Mouse (Mus musculus) WW6 (cell line): Measurements from ENCODE around the gene Slain1.

Experiments
- DNase-seq: peaks from one replicate; pipeline ENCODE4 v3.0.0-alpha.2; 2013; ENCODE audit warnings: low read depth, low spot score

Gene Slain1

DNA sequence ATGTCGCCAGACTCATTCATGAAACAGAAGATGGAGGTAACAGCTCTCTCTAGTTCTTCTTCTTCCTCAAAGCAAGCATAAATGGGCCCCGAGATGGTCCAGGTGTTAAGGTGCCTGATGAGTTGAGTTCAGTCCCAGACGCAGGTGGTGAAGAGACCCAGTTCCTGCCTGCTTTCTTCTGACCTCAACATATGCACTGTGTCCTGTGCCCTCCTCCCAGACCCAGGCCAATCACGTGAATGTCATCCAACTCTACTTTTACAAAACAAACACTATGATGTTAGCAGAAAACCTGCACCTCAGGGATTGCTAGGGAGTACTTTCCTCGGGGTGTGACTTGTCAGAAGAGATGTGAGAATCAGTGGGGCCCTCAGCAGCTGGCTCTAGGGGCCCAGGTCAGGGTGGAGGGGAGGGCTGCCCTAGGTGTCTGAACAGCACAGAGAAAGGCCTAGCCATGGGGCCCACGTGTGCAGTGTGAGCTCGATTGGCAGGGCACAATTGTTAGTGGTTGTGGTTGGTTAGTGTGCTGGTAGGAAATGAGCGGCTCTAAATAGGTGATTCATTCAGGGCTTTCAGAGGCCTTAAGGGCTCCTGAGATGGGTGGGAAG, 16.4 kb downstream of the Slain1 start:
- no peak for DNase-seq

DNA sequence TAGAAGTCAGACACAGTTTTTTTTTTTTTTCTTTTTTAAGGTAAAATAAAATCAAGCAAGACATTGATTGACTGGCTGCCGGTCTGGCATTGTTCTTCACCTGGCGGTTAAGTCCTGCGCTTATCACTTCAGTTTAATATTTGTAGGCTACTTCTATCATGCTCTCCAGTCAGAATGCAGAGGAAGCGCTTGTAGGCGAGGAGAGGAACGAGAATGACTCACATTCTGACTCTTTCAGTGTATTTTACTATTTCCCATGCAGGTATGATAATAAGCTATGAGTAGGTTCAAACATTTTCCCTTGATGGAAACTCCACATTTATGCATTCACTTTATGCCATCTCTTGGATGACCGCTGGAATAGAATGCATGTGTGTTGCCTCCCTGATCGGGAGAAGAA, 17.0 kb downstream of the Slain1 start:
- DNase-seq: no peak

DNA sequence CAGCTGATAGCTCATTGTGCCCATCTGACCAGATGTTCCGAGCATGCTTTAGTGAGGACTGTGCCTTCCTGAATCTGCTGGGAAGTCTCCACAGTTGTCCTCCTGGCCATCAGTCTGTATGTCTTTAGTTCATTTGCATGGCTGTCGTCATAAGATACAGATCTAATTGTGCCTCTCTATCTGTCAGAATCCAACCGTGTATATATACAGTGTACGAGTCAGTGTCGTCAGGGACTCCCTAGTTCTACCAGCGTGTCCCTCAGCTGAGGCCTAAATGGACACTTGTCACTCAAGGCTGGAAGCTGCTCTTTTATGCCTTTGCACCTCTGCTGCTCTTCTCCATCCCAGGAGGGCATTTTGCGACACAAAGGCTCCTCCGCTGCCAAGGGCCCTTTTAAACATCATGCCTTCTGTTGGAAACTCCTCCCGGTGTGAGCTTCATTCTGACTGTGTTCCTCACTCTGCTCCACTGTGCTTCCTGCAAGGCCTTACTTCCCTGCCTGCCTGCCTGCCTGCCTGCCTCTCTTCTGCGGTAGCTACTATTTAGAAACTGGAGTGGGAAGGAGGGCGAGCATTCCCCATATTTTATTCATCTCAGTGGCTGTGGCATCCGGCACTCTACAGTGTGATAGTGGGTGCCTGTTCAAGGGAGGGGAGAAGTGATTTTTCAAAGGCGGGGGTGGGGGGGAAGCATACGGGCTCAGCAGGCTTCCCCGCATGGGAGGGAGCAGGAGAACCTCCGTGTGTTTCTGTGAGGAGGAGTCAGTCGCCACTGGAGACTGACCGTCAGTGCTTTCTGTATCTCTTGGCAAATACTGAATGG, 29.6 kb downstream of the Slain1 start:
- DNase-seq: no peak

DNA sequence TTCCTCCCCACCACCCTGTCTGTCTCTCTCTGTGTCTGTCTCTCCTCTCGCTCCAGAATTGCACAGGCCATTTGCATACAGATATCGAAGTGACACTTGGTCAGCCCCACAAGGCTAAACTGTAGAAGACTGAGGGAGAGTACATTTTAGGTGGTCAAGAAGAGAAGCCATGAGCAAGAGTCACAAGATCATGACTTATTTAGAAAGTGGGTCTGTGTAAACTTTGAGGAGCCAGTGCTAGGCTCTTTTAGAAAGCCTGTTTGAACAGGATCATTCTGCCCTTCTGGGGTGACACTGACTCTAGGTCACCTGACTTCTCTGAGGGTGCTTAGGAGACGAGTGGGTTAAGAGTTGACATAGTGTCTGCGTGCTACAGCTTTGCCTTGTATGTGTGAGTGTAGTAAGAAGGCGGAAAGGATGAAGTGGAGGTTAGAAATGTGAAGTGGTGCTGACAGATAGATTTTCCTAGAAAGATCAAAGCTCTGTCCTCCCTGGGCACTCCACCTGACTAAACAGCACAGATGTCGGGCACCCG, 30.3 kb downstream of the Slain1 start:
- no peak for DNase-seq

DNA sequence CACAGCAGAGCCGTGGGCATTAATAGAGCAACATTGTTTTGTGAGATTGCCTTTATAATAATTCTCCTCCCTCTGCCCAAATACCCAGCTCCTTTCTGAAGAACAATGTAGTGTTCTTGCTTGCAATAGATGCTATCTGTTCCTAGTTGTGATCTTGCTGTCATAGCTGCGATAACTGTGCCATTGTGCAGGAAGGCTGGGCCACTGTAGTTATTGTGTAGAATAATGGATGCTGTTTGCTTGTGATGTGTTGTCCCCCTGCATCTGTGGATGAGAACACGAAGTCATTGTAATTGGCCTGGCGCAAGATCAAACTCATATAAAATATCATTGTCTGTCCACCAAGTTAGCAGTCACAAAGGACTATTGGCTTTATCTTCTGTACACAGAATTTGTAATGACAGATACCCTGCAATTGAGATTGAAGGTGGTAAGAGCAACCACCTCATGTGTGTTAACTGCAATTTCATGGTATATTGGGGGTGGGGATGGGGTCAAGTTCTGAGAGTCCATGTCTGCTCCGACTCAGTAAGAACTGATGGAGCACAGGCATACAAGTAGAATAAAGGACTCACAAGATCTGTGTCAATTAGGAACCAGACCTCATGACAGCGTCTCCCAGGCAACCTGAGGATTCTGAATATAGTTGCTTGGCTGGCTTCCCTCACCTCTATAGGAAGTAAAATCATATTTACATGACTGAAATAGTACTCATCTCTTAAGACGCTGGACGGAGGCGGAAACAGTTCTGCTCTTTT, 32.8 kb downstream of the Slain1 start:
- no peak for DNase-seq

DNA sequence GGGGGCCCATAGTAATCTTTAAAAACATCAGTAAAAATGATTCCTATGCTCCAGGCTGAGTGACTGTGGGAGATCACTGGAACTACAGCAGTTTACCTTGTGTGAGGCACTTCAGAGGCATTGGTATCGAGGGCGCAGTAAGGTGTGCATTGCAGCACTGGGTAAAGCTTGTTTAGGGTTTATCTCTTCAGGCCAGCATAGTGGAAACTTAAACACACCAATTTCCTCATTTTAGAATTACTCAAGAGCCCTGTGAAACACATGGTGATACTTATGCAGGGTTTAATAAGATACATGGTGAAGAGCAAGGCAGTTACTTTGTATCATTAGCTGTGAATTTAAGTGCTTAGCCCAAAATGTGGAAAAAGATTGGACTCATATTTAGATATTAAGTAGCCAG, 37.0 kb downstream of the Slain1 start:
- no peak for DNase-seq

DNA sequence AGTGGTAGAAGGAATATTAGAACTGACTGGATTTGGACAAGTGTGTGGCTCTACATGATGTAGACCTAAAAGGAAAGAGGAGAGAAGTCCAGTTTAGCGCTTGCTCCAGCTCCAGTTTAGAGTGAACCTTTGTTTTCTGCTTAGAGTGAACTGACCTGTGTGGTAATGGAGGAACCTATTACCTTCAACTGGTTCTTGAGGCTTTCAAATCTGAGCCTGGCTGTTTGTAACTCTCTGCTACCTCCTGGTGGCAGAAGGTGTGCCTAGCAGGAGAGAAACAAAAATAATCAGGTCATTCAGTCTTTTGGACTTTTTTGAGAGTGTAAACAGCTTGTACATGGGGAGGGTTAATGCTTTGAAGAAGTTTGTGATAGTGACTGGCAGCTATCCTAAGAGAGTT, 44.3 kb downstream of the Slain1 start:
- no peak for DNase-seq

DNA sequence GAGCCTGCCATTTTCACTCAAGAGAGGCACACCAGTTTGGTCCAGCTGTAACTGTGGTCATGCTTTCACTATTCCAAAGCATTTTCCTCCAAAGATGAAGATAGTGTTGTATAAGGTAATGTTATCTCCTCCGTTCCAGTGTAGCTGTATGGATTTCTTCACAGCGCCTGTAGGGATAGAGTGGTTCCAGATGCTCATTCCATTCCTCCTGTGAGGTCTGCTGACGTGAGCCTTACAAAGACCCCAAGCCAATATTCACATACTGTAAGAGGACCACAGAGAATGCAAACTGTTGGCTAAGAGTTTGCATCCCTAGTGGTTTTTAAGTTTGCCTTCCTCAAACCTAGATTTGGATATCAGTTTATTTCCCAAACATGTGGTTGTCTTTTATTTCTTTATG, 45.6 kb downstream of the Slain1 start:
- DNase-seq: no peak

DNA sequence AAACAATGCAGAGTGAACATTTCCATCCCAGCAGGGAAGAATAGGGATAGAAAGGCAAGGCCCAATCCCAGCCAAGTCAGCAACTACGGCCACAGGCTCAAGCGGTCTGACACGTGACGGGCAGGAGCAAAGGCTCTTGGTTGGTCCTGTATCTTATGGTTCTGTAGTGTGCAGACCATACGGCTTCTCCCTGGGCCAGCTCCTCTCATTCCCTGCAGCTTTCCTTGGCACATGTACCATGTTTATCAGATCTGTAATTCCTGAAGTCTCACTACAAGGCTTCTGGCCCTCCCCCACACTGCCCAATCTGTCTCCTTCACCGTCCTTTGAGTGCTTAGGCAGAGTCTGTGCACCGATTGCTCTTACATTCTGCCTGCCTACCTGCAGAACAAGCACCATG, 47.1 kb downstream of the Slain1 start:
- no peak for DNase-seq

DNA sequence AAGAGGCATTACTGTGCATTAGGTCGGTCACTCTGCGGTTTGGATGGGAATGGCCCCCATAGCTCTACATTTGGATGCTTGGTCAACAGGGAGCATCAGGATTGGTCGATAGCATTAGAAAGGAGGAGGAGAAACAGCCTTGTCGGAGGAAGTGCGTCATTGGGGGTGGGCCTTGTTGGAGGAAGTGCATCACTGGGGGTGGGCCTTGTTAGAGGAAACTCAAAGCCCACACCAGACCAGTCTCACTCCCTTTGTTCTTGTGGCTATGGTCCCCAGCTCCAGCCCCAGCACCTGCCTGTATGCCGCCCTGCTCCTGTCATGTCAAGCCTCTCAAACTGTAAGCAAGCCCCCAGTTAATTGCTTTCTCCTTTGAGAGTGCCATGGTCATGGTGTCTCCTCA, 49.3 kb downstream of the Slain1 start:
- DNase-seq: no peak

DNA sequence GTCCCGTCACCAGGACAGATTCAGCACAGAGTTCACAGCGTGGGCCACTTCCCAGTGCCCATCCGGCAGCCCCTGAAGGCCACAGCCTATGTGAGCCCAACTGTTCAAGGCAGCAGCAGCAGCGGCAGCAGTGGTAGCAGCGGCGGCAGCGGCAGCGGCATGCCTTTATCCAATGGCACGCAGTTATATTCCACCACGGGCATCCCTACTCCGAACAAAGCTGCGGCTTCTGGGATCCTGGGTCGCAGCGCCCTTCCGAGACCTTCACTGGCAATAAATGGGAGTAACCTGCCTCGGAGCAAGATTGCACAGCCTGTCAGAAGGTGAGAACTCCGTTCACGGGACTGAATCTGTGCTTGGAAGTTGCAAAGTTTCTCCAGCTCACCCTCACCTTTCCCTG, 52.5 kb downstream of the Slain1 start:
- no peak for DNase-seq

DNA sequence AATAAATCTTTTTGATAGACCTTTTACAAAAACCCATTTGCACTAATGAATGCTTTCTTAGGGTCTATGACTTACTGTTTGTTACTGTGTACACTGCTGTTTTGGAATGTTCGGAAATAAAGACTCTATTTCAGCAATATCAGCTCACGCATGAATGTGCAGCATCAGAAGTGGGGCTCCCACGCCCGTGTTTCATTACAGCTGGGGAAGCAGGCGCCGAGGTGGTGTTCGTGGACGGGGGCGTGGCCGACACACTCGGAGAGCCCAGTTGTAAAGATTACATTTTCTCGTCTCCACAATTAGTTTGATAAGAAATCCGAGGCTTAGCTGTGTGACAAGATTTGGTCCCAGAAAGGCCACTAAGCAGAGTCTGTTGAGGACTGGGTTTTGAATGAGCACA, 54.7 kb downstream of the Slain1 start:
- no peak for DNase-seq

DNA sequence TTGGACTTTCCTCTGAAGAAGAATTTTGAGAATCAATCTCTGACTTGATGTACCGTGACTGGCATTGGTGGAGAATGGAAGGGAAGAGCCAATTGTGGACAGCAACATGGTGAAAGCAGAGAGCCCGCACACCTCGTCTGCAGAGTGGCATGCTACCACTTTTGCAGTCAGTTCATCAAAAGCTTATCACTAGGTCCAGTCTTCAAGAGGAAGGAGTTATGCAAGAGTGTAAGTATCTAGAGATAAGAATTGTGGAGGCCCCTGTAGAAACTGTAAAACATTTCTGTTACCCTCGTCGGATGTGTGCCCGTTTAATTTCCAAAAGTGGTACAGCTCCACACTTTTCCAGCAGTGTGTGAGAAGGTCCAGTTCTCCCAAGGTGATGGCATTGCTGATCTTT, 56.3 kb downstream of the Slain1 start:
- DNase-seq: no peak

DNA sequence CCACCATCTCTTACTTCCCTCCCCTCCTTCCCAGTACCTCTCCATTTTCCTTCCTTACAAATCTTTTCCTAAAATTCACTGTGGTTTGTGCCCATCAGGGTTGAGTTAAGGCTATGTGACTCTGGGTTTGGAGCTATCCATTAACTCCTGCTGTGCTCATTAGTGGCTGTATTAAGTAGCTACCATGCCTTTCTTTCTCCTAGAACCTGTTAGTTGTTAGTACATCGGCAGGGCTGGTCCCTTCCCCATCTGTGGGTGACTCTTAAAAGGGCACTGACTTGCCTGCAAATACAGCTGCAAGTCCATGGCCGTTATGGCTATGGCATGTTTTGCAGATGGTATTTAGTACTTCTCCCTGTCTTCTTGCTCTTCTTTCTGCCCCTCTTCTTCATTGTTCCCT, 58.6 kb downstream of the Slain1 start:
- DNase-seq: no peak

DNA sequence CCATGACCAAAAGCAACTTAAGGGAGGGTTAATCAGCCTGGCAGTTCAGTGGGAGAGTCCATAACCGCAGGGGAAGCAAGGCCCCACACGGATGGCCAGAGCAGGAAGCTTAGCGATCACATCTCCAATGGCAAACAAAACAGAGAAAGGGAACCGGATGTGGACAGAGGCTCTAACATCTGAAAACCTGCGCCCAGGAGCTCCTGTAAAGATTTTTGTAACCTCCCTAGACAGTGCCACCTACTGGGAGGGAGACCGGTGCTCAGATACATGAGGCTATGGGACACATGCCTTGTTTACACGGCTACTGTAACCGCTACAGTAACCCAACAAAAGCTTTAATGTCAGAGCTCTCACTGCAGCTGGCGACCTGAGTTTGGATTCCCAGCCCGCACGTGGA, 59.2 kb downstream of the Slain1 start:
- no peak for DNase-seq

DNA sequence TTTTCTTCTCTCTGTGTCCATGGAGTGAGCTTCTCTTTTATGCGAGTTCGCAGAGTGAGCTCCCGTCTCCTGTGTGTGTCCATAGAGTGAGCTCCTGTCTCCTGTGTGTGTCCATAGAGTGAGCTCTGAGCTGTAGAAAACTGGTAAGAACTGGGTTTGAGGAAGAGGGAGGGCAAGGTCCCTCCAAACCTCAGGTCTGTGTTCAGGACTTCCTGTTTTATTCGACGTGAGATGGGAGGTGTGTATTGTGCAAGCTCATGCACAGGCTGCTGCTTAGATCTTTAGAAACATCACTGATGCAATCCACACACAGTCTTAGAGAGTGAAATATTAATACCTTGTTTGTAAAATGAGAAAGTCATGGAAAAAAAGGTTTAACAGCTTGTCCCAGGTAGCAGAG, 63.0 kb downstream of the Slain1 start:
- no peak for DNase-seq

DNA sequence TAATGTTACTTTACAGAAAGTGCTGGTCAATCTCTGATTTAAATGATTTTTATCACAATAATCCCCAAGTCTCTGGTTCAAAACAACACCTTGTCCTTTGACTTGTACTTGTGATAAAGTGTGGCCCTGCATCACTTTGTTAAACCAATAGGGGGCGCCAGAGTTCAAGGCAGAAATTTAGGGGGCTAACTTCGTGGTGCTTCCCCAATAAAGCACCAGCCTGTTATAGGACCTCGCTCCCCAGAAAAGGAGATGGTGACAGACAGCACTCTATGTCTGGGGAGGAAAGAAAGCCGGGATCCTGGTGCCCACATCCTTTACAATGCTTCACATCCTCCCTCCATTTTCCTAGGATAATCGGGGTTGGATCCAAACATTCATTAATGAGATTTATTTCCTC, 67.5 kb downstream of the Slain1 start:
- no peak for DNase-seq

DNA sequence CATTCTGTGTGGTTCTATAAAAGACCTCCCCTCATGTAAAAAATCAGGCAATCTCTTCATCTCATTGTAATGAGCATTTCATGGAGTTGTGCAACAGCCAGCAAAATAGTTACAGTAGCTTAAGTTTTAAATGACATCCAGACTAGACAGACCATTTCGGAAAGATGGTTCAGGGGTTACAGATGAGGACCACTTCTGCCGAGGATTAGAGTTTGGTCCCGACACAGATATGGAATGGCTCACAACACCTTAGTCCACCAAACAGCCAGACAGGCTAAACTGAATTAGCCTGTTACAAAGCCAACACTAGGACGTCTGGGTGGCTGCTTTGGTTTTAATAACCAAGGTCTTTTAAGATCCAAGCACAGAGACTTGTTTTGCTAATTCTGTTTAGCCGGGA, 68.0 kb downstream of the Slain1 start:
- DNase-seq: no peak

DNA sequence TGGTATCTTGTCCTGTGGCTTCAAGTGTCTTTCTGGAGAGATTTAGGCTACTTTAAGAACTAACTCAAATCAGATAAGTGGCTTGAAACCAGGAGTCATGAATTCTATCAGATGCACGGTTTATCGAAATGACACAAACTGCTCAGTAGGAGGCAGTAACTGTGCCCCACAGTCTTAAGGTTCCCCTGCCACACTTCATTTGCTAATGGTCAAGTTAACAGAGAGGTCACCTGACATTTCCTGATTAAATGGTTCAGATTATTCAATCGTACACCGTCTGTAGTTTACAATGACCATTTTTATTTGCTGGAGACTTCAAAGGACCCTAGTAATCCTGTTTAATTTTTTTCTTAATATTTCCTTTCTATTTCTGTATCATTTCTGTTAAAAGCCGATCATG, 68.4 kb downstream of the Slain1 start:
- DNase-seq: no peak

DNA sequence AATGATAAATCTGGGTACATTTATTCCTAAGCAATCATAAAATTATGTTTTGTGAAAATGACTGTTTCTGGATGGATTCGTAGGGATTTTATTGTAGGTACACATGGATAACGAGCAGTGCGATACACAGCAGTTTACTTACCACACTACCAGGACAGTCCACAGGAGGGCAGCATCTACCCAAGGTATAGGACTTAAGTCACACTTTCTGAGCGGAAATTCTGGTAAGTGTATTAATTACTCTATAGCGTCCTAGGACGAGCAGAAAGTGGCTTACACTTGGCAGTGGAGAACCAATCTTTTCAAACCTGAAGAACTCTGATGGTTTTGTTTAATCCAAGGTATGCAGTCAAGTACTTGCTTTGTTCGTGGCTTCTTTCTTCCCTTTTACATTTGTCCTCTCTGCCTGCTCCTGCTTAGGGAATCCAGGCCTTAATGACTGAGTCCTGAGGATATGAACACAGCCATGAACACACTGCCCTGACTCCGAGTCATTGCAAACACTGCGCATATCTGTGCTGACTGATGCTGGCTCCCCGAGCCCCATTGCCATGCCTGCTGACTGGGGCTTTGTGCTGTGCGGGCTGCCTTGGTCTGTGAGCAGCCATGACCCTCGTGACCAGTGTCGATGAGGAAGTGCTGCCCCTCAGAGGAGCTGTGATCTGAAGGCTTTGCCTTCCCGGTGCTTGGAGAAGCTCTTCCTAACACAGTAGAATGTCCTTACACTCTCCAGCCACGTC, 69.0 kb downstream of the Slain1 start:
- DNase-seq: peak; percentile 55

DNA sequence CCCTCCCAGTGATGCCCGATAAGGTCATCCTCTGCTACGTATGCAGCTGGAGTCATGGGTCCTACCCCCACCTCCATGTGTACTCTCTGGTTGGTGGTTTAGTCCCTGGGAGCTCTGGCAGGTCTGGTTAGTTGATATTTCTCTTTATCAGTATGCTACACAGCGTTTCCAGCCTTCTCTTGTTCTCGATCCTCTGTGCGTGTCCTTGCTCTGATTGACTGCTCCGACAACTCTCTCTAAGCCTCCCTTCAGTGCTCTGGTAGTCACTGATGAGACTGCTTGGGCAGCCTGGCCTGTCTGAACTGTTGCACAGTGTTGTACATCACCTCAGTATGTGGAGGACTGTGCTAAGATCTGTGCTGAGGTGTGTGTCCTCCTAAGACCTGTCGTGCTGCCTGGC, 70.1 kb downstream of the Slain1 start:
- DNase-seq: no peak
